Mouse (Mus musculus) forelimb bud, embryonic 11.5 days (tissue): ENCODE measurements at regions not wholly inside any gene's neighbourhood (a gene's known extent, or its start where the extent isn't known, plus 50 kb on each side); places are given as distances from the start of the nearest gene placed in this dataset.

ENCODE experiments used
- DNase-seq: peaks from one replicate; pipeline ENCODE4 v3.0.0-alpha.2; 2012; ENCODE audit warnings: low read depth, low spot score

DNA sequence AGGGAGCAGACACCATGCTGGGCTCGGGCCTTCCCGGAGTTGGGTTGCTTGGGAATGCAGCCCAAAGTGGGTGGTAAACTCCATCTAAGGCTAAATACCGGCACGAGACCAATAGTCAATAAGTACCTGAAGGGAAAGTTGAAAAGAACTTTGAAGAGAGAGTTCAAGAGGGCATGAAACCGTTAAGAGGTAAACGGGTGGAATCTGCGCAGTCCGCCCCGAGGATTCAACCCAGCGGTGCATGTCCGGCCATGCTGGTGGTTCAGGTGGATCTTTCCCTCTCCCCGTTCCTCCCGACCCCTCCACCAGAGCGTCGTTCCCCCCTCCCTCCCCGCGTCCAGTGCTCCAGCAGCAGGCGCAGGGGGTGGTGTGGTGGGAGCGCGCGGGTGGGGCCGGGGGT lies 179.1 kb upstream of the Arhgef26 start:
- DNase-seq: peak; percentile 94

- DNase-seq: no peak
Measured at GRCm38 (mm10) chr3:62170647-62171046, 167.5 kb upstream of the Arhgef26 start.

DNA sequence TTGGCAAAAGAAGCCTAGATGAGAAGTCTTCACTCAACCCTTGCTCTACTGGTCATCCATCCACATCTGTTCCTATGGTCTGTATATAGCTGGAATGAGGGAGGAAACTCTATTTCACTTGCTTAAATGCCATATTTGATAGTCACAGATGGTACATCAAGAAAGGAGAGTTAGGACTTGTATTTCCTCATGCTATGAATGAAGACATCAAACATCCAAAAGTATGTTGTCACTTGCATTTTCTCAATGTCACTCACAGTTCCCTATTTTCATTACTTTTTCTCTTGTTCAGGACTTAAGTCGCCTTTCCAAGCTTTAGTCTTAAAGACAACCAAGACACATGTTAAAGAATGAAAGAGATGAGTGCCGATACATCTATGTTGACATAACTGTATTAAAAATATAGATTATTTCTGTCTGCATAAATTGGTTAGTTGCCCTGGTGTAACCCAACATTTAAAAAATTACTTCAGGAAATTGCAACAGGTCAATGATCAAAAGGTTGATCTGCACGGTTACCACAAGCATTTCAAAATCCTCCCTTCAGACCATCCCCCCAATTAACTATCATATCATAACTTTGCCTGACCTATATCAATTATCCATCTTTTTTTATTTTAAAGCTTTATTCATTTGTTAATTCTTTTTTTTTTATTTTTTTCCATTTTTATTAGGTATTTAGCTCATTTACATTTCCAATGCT lies 150.2 kb upstream of the Arhgef26 start:
- DNase-seq: no peak

DNA sequence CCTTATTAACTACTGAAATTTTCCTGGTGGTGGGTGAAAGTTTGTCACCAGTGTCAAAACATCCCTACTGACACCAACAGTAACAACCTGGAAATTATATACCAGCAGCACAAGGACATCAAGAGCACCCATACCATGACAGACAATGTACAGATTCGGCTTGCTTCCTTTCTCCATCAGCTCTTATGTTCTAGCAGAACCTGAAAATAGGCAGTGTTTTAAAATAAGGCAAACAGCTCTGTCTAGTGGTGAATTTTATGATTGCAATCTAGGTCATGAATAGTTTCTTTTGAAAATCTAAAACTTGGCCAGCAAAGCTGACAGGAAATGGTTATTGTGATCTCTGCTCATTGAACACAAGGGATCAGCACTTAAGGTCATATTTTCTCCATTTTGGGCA lies 145.7 kb upstream of the Arhgef26 start:
- DNase-seq: peak; percentile 38

- DNase-seq: no peak
Measured at GRCm38 (mm10) chr3:62194421-62194820, 143.7 kb upstream of the Arhgef26 start.

- no peak for DNase-seq
Measured at GRCm38 (mm10) chr3:62196679-62197078, 141.5 kb upstream of the Arhgef26 start.

- DNase-seq: no peak
Measured at GRCm38 (mm10) chr3:62215806-62216205, 122.3 kb upstream of the Arhgef26 start.

DNA sequence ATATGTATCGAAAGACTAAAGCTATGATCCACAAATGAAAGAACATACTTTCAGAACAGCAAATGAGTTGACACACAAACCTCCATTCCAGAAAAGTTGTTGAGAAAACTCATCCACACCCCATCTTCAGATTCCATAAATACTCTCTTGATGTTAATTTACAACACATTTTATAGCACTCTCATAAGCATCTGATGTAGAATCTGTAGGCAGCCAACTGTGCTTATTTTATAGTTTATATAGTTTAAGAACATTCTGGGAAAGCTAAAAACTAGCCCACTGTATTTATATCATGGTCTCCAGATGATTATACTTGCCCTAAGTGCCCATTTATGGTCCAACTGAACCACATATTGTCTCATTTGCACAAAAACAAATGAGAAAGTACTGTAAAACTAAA lies 120.8 kb upstream of the Arhgef26 start:
- no peak for DNase-seq

DNA sequence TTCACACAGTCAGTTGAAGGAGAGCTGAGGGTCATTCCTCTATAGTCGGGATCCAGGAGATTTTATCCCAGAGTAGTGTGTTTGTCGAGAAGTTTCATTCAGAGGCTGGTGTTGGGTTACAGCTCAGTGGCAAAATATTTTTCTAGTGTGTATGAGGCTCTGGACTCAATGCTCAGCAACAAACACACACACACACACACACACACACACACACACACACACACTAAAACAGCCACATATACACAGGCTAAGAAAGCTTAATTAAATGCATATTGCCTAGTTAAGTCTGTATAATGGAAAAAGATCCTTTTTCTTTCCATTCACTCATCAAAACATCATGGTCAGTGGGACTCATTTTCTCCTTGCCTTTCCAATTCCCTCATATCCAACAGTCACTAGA lies 110.4 kb upstream of the Arhgef26 start:
- DNase-seq: no peak

DNA sequence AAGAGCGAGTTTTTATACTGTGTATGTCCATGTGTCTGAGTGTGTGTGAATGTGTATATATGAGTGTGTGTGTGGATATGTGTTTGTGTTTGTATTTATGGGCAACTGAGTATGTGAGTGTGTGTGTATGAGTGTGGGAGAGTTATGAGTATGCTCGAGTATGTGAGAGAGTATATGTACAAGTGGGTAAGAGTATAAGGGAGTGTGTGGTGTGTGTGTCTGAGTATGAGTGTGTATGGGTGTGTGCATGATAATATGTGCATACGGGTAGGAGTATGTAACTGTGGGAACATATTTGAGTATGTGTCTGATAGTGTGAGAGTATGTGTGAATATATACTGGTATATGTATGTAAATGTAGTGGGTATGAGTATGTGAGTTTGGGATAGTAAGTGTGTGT lies 110.0 kb upstream of the Arhgef26 start:
- no peak for DNase-seq

DNA sequence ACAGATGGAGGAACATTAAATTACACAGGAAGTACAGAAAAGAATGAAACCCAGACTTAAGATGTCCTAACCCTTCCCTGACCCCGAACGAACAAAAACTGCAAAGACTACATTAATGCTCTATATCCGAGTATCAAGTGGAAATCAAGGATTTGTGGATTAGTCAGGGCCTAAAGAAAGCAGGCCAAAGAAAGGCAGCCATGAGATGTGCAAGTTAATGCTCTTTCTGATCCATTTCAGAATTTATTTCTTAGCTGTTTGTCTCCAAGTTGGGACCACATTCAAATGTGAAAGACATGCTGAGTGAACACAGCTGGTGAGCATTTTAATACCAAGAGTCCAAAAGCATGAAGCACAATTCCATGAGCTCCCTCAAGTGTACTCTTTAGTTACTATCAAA lies 97.1 kb upstream of the Arhgef26 start:
- DNase-seq: no peak

GRCm38 (mm10) chr3:62271703-62272102 lies 66.4 kb upstream of the Arhgef26 start:
- DNase-seq: no peak

DNA sequence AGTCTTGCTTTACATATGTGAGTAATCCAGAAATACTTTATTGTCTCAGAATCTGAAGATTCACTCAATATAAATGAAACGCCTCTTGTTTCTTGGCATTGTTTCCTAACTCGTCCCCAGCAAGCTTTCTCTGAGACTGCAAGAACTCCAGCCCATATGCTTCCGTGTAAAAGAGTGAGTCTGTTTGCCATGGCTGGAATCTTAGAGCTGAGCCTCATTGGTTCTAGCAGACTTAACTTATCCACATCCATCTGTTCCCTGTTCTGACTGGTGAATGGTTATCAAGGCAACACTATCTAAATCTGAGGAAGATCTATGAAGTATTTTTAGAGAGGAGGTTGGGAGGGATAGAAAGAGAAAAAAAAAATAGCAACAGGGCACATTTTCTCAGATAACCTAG lies 59.9 kb upstream of the Arhgef26 start:
- no peak for DNase-seq

GRCm38 (mm10) chr3:62280960-62281359 lies 57.2 kb upstream of the Arhgef26 start:
- no peak for DNase-seq
